7 mouse cellular contexts compared by ENCODE assay signal in genomic region chr17:29381472-29381871, GRCm38 (mm10). TPM values are rescaled to one million over a fixed set of nuclear protein-coding genes. Genes with fewer than 3 reads are reported as not detected.
DNase-seq lines count a peak whose midpoint lies in the region; ATAC-seq lines count a peak whose summit lies in the region.

No protein-coding gene starts in this region.

- peaks cover 25% of the 10 kb centered on the region for H3K4me1 ChIP-seq in liver, embryonic 12.5 days

- DNase-seq in CD4-positive, CD25-positive, alpha-beta regulatory T cell, adult 2 months (ENCODE audit: low read depth, low spot score): peak; percentile 88
- DNase-seq in MEL-GATA-1-ER (ENCODE audit: extremely low read depth, low read depth): peak; percentile 66
- peak; percentile 51 for DNase-seq in cerebellum, adult 9-11 months
- DNase-seq in gastrocnemius, adult 8-10 months (ENCODE audit: low spot score in 2 of 2): peak; percentile 60 to 67
- peak; percentile 45 for DNase-seq in kidney, adult 11 months
- DNase-seq in natural killer cell, adult 2 months (ENCODE audit: low spot score in 2 of 2): peak; percentile 81 to 83

- H3K4me2 ChIP-seq in liver, embryonic 12.5 days: no peak overlapping the region

- ATAC-seq in liver, embryonic 12.5 days: peak; percentile 82

- H3K36me3 ChIP-seq in liver, embryonic 12.5 days: no peaks in the 10 kb centered on the region

- no peak overlapping the region for H3K4me3 ChIP-seq in liver, embryonic 12.5 days

- no peaks in the 10 kb centered on the region for H3K9me3 ChIP-seq in liver, embryonic 12.5 days (replicated peaks)

- H3K9ac ChIP-seq in liver, embryonic 12.5 days: no peak overlapping the region

- WGBS in liver, embryonic 12.5 days (ENCODE audit: insufficient replicate concordance): 10% methylated on average over 7 of the region's 7 CpGs

- no peak overlapping the region for H3K27ac ChIP-seq in liver, embryonic 12.5 days

- no peaks in the 10 kb centered on the region for H3K27me3 ChIP-seq in liver, embryonic 12.5 days (replicated peaks)

RNA-seq across cellular contexts. Expression of gene Fgd2, which starts 20.8 kb away (rescaled TPM):
- 1 to 10 TPM in 1 of 4 experiments, under 1 TPM in 3; 0.38 to 1.0 (median 0.67) TPM for total RNA-seq in gastrocnemius, adult 8-10 months (2022)
- 5.1 and 5.9 TPM in 2 replicates for polyA plus RNA-seq in liver, embryonic 12.5 days (2016; fragmentation: Nextera tagmentation; extraction: Ambion mirVana)

RNA-seq across cellular contexts. Expression of gene Mtch1, which starts 33.7 kb away (rescaled TPM):
- 10 to 100 TPM; 74.1 to 82.3 (median 80.3) TPM for total RNA-seq in gastrocnemius, adult 8-10 months (2022)
- 107 and 109 TPM in 2 replicates for polyA plus RNA-seq in liver, embryonic 12.5 days (2016; fragmentation: Nextera tagmentation; extraction: Ambion mirVana)
